Mouse (Mus musculus): ENCODE data around the gene Ctnnb1.

DNA sequence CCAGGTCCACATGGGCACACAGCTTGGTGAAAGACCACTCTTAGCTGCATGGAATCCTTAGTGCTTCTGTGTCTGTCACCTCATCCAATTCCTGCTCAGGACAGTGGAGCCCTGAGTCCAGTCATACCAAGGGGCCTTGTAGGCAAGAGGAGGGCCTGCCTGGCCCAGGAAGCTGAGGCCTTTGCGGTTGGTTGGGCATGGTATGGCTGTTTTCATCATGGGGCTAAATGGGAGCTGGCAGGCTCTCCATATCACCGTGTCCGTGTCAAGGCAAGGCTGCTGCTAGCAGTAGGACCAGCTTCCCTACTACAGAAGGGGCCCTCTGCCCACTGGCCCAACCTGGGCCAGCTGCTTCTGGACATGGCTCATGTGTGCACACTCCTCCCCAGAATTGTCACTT is 34.7 kb downstream of the Ctnnb1 start:
- no peak for TF ChIP-seq GATA1 (IDR thresholded peaks at IDR 0.05; ENCODE audit: borderline replicate concordance, low read length)
- TF ChIP-seq FLI1 (IDR thresholded peaks at IDR 0.05; ENCODE audit: low read length) = no peak

All from megakaryocyte, embryonic 14.5 days (primary cell).